Mouse (Mus musculus) CH12.LX (cell line): ENCODE results near the gene Per1. TPM values are rescaled to one million over a fixed set of nuclear protein-coding genes. Genes with fewer than 3 reads are reported as not detected.

Source experiments
- DNase-seq: peaks from one replicate; pipeline ENCODE4 v3.0.0-alpha.2; 2013; ENCODE audit errors: extremely low read depth
- H3K27ac ChIP-seq: 2 replicates; pipeline ENCODE4 v1.5.1; 2012; ENCODE audit warnings: low read depth, mild to moderate bottlenecking, control low read depth, moderate library complexity; ENCODE audit not compliant: insufficient read depth
- H3K27me3 ChIP-seq: replicated peaks from 2 replicates; pipeline ENCODE3; 2012; ENCODE audit warnings: inconsistent platforms
- H3K36me3 ChIP-seq, 2 experiments: replicated peaks in 1 of 2; 2 replicates each; pipeline versions ENCODE3 to v1.6.1; 2012; ENCODE audit warnings: inconsistent platforms in 1 of 2, low read length in 1 of 2, mild to moderate bottlenecking in 1 of 2, mixed read lengths in 1 of 2, moderate library complexity in 1 of 2; ENCODE audit not compliant: control insufficient read depth in 1 of 2, insufficient read depth in 1 of 2
- H3K4me1 ChIP-seq, 2 experiments: 2 replicates each; pipeline ENCODE4 v1.6.1; 2012; ENCODE audit warnings: inconsistent platforms in 1 of 2, moderate library complexity in 1 of 2; ENCODE audit not compliant: insufficient read depth in 2 of 2, control insufficient read depth in 1 of 2
- H3K4me2 ChIP-seq: 2 replicates; pipeline ENCODE4 v1.6.1; 2012; ENCODE audit warnings: low read depth, mild to moderate bottlenecking, control low read depth; ENCODE audit not compliant: poor library complexity, insufficient read depth, severe bottlenecking
- H3K4me3 ChIP-seq, 3 experiments: fragments of 150-350 bp in 1 of 3; sonication (generic) in 1 of 3; replicated peaks in 1 of 3; 2 replicates each; pipeline versions ENCODE3 to v1.5.1; 2011 to 2012; ENCODE audit warnings: low read depth in 2 of 3, low read length in 2 of 3, mild to moderate bottlenecking in 2 of 3, moderate library complexity in 2 of 3, control low read depth in 1 of 3, improper control_type of control experiment in 1 of 3, inconsistent platforms in 1 of 3, mixed read lengths in 1 of 3; ENCODE audit not compliant: poor library complexity in 1 of 3
- H3K79me2 ChIP-seq: replicated peaks from 2 replicates; pipeline ENCODE4 v1.6.1; 2012; ENCODE audit warnings: mild to moderate bottlenecking, moderate library complexity; ENCODE audit not compliant: control insufficient read depth, poor library complexity, insufficient read depth, severe bottlenecking; ENCODE audit errors: extremely low read depth
- H3K9ac ChIP-seq: 2 replicates; pipeline ENCODE4 v1.6.1; 2012; ENCODE audit warnings: low read depth, mild to moderate bottlenecking, control low read depth, moderate library complexity; ENCODE audit not compliant: insufficient read depth
- H3K9me3 ChIP-seq: replicated peaks from 2 replicates; pipeline ENCODE3; 2012; ENCODE audit warnings: low read length, inconsistent platforms, mixed read lengths
- BHLHE40 ChIP-seq: IDR thresholded peaks from 2 replicates; pipeline ENCODE4 v1.6.1; 2011; ENCODE audit warnings: mild to moderate bottlenecking, low read depth, low read length, improper control_type of control experiment
- CHD1 ChIP-seq: IDR thresholded peaks from 2 replicates; pipeline ENCODE4 v1.6.1; 2012; ENCODE audit warnings: low read depth, low read length, improper control_type of control experiment, inconsistent platforms
- CTCF ChIP-seq, 2 experiments: IDR thresholded peaks in 1 of 2; conservative IDR thresholded peaks in 1 of 2; 2 replicates each; pipeline ENCODE4 v1.5.1; 2011 to 2012; ENCODE audit warnings: low read depth in 2 of 2, low read length in 2 of 2, improper control_type of control experiment in 1 of 2, inconsistent platforms in 1 of 2, mild to moderate bottlenecking in 1 of 2, moderate library complexity in 1 of 2
- E2F4 ChIP-seq: IDR thresholded peaks from 2 replicates; pipeline ENCODE4 v1.6.1; 2011; ENCODE audit warnings: low read depth, low read length, improper control_type of control experiment; ENCODE audit not compliant: insufficient replicate concordance
- EP300 ChIP-seq: IDR thresholded peaks from 2 replicates; pipeline ENCODE4 v1.6.1; 2011; ENCODE audit warnings: low read length, improper control_type of control experiment
- ETS1 ChIP-seq: conservative IDR thresholded peaks from 2 replicates; pipeline ENCODE4 v1.6.1; 2012; ENCODE audit warnings: low read depth, mild to moderate bottlenecking, inconsistent platforms, low read length, improper control_type of control experiment, moderate library complexity
- GABPA ChIP-seq: IDR thresholded peaks from 2 replicates; pipeline ENCODE4 v1.6.1; 2012; ENCODE audit warnings: low read depth, low read length, improper control_type of control experiment, inconsistent platforms; ENCODE audit not compliant: insufficient replicate concordance
- HCFC1 ChIP-seq: IDR thresholded peaks from 2 replicates; pipeline ENCODE4 v1.6.1; 2012; ENCODE audit warnings: low read depth, mild to moderate bottlenecking, inconsistent platforms, low read length, improper control_type of control experiment
- IRF4 ChIP-seq: IDR thresholded peaks from 2 replicates; pipeline ENCODE4 v1.6.1; 2014; ENCODE audit warnings: low read depth, mild to moderate bottlenecking, inconsistent platforms, low read length, improper control_type of control experiment
- JUN ChIP-seq: IDR thresholded peaks from 2 replicates; pipeline ENCODE4 v1.6.1; 2011; ENCODE audit warnings: low read depth, mild to moderate bottlenecking, low read length, improper control_type of control experiment, moderate library complexity; ENCODE audit not compliant: insufficient read depth
- JUND ChIP-seq: conservative IDR thresholded peaks from 2 replicates; pipeline ENCODE4 v1.6.1; 2011; ENCODE audit warnings: low read depth, low read length, improper control_type of control experiment
- KAT2A ChIP-seq: IDR thresholded peaks from 2 replicates; pipeline ENCODE4 v1.6.1; 2012; ENCODE audit warnings: low read length, improper control_type of control experiment, inconsistent platforms; ENCODE audit not compliant: insufficient replicate concordance
- MAFK ChIP-seq: IDR thresholded peaks from 2 replicates; pipeline ENCODE4 v1.6.1; 2011; ENCODE audit warnings: low read length, improper control_type of control experiment; ENCODE audit not compliant: insufficient replicate concordance
- MAX ChIP-seq: IDR thresholded peaks from 2 replicates; pipeline ENCODE4 v1.6.1; 2011; ENCODE audit warnings: low read length, improper control_type of control experiment
- MAZ ChIP-seq: IDR thresholded peaks from 2 replicates; pipeline ENCODE4 v1.6.1; 2012; ENCODE audit warnings: low read depth, mild to moderate bottlenecking, inconsistent platforms, low read length, improper control_type of control experiment, moderate library complexity
- MYC ChIP-seq: IDR thresholded peaks from 2 replicates; pipeline ENCODE4 v1.6.1; 2011; ENCODE audit warnings: low read depth, mild to moderate bottlenecking, improper control_type of control experiment, low read length
- NELFE ChIP-seq: IDR thresholded peaks from 2 replicates; pipeline ENCODE4 v1.6.1; 2011; ENCODE audit warnings: low read depth, low read length, improper control_type of control experiment
- POLR2A ChIP-seq: IDR thresholded peaks from 2 replicates; pipeline ENCODE4 v1.6.1; 2011; ENCODE audit warnings: low read depth, mild to moderate bottlenecking, improper control_type of control experiment, low read length
- RCOR1 ChIP-seq: conservative IDR thresholded peaks from 2 replicates; pipeline ENCODE4 v1.6.1; 2012; ENCODE audit warnings: low read depth, mild to moderate bottlenecking, inconsistent platforms, low read length, improper control_type of control experiment
- SIN3A ChIP-seq: IDR thresholded peaks from 2 replicates; pipeline ENCODE4 v1.6.1; 2012; ENCODE audit warnings: low read length, improper control_type of control experiment, inconsistent platforms
- TBP ChIP-seq: conservative IDR thresholded peaks from 2 replicates; pipeline ENCODE4 v1.6.1; 2011; ENCODE audit warnings: low read depth, low read length, improper control_type of control experiment
- TCF12 ChIP-seq: IDR thresholded peaks from 2 replicates; pipeline ENCODE4 v1.6.1; 2014; ENCODE audit warnings: low read depth, mild to moderate bottlenecking, inconsistent platforms, low read length, improper control_type of control experiment
- UBTF ChIP-seq: IDR thresholded peaks from 2 replicates; pipeline ENCODE4 v1.6.1; 2012; ENCODE audit warnings: low read depth, mild to moderate bottlenecking, inconsistent platforms, low read length, improper control_type of control experiment, moderate library complexity
- USF1 ChIP-seq: IDR thresholded peaks from 2 replicates; pipeline ENCODE4 v1.6.1; 2014; ENCODE audit warnings: low read depth, mild to moderate bottlenecking, inconsistent platforms, low read length, improper control_type of control experiment
- USF2 ChIP-seq: conservative IDR thresholded peaks from 2 replicates; pipeline ENCODE4 v1.6.1; 2011; ENCODE audit warnings: low read depth, low read length, improper control_type of control experiment
- ZC3H11A ChIP-seq: IDR thresholded peaks from 2 replicates; pipeline ENCODE4 v1.6.1; 2012; ENCODE audit warnings: low read depth, mild to moderate bottlenecking, inconsistent platforms, low read length, improper control_type of control experiment
- ZMIZ1 ChIP-seq: IDR thresholded peaks from 2 replicates; pipeline ENCODE4 v1.6.1; 2012; ENCODE audit warnings: low read depth, mild to moderate bottlenecking, inconsistent platforms, low read length, improper control_type of control experiment
- dilution Hi-C: fragments of 300-500 bp; cut with MboI; formaldehyde crosslinking; loops from 2 replicates; pipeline ENCODE4 v1.14.3; 2020; ENCODE audit warnings: low sequenced_read_pairs; ENCODE audit not compliant: extremely low pct_unique_long_range_greater_than_20kb, extremely low pct_ligation_motif_present
- in situ Hi-C: fragments of 300-500 bp; cut with MboI; formaldehyde crosslinking; loops from 3 replicates; pipeline ENCODE4 v1.14.3; 2019; ENCODE audit warnings: low sequenced_read_pairs, low pct_ligation_motif_present, low pct_unique_long_range_greater_than_20kb, mixed read lengths
- polyA plus RNA-seq: library from polyadenylated mRNA; unstranded; fragments of >175 nt; gene quantifications from 2 replicates; pipeline ENCODE4 v1.2.1, GENCODE M21; 2012; ENCODE audit warnings: low read depth; ENCODE audit not compliant: insufficient read length
- total RNA-seq, 2 experiments: library from RNA; depleted of rRNA; stranded (reverse); fragments of 300-350 nt in 1 of 2; fragments of >200 nt in 1 of 2; gene quantifications; 2 replicates each; pipeline ENCODE4 v1.2.3; 2012 to 2014

Gene Per1
- total and polyA plus RNA-seq, 3 experiments = 2.8 to 38.3 (median 11.8) TPM

GRCm38 (mm10) chr11:69098762-69099091, 3.7 kb downstream of the Per1 start (continued):
- TF ChIP-seq JUND = no peak
- peak; percentile 57 for TF ChIP-seq USF1
- TF ChIP-seq CHD1 = no peak
- TF ChIP-seq NELFE = peak; percentile 70; the same call in 1 of the 2 replicates
- peak; percentile 99; the same call in 1 of the 2 replicates for TF ChIP-seq MAX

GRCm38 (mm10) chr11:69099177-69099914, 4.3 kb downstream of the Per1 start:
- Histone ChIP-seq H3K79me2 (peaks cover 22% of the 10 kb centered on the region), H3K9me3 (no peaks in the 10 kb centered on the region), H3K36me3 (peaks cover 36 to 39% of the 10 kb centered on the region in 2 experiments), H3K27ac (peak overlapping the region; percentile 75), H3K4me2 (peak overlapping the region; percentile 93), H3K27me3 (peaks cover 6% of the 10 kb centered on the region), H3K4me3 (peak overlapping the region; percentile 67 to 94 (median 75)), H3K4me1 (peaks cover 20 to 58% of the 10 kb centered on the region in 2 experiments)
- peak; percentile 51 for DNase-seq
- dilution Hi-C loops (no loop called here), in situ Hi-C loops (loop anchor here (25.0 kb wide), 1 partner anchor 913 kb away; the partner anchor contains the start of genes Acadvl, Dlg4 and Dvl2)
- TF ChIP-seq BHLHE40 (peak; percentile 37; the same call in 1 of the 2 replicates), ETS1 (no peak)
- TF ChIP-seq, all 38 proteins: peak for 1
- H3K9ac ChIP-seq = peak overlapping the region; percentile 76

GRCm38 (mm10) chr11:69099915-69100345, 4.9 kb downstream of the Per1 start:
- H3K4me3 ChIP-seq = peak overlapping the region; percentile 67 to 94 (median 75)
- no peaks in the 10 kb centered on the region for H3K9me3 ChIP-seq
- peak; percentile 98 for DNase-seq
- peaks cover 42 to 44% of the 10 kb centered on the region in 2 experiments for H3K36me3 ChIP-seq
- peaks cover 22% of the 10 kb centered on the region for H3K79me2 ChIP-seq
- in situ Hi-C loops (loop anchor here (25.0 kb wide), 1 partner anchor 912 kb away; the partner anchor contains the start of genes Acadvl, Dlg4 and Dvl2), dilution Hi-C loops (no loop called here)
- peak overlapping the region; percentile 76 for H3K9ac ChIP-seq
- peaks cover 20 to 56% of the 10 kb centered on the region in 2 experiments for H3K4me1 ChIP-seq
- peak overlapping the region; percentile 93 for H3K4me2 ChIP-seq
- peaks cover 6% of the 10 kb centered on the region for H3K27me3 ChIP-seq
- peak overlapping the region; percentile 80 for H3K27ac ChIP-seq
- TF ChIP-seq USF1 (no peak; the same call in 1 of the 2 replicates), UBTF (no peak), POLR2A (peak; percentile 87), GABPA (no peak), EP300 (peak; percentile 60; the same call in 1 of the 2 replicates), BHLHE40 (peak; percentile 82), USF2 (no peak), NELFE (peak; percentile 84), RCOR1 (peak; percentile 84), SIN3A (peak; percentile 95), CHD1 (peak; percentile 87; the same call in 1 of the 2 replicates), KAT2A (0 out of 2 replicates have a peak, but pooled peaks have one; percentile 37), ZMIZ1 (peak; percentile 89; the same call in 1 of the 2 replicates), TBP (peak; percentile 89), JUN (no peak), IRF4 (peak; percentile 64), MAFK (no peak), ZC3H11A (no peak), E2F4 (no peak), CTCF (conservative IDR thresholded peaks at IDR 0.05 in 1 of 2, IDR thresholded peaks at IDR 0.05 in 1 of 2; ENCODE audit: low read depth in 2 of 2, low read length in 2 of 2) (no peak), HCFC1 (peak; percentile 68), TCF12 (peak; percentile 75), MAZ (peak; percentile 62; the same call in 1 of the 2 replicates), MYC (peak; percentile 49), ETS1 (peak; percentile 89)
